Mouse (Mus musculus) colon, adult 2 months (tissue): Measurements from ENCODE around the gene Gm13103. TPM values are rescaled to one million over a fixed set of nuclear protein-coding genes. Genes with fewer than 3 reads are reported as not detected.

Experiments
- polyA plus RNA-seq: library from polyadenylated mRNA; depleted of rRNA; stranded (reverse); fragments of >200 nt; gene quantifications from 2 replicates; pipeline ENCODE4 v1.2.3, GENCODE M21; 2012; rRNA removed

Gene Gm13103
- polyA plus RNA-seq = not detected in 2 replicates

DNA sequence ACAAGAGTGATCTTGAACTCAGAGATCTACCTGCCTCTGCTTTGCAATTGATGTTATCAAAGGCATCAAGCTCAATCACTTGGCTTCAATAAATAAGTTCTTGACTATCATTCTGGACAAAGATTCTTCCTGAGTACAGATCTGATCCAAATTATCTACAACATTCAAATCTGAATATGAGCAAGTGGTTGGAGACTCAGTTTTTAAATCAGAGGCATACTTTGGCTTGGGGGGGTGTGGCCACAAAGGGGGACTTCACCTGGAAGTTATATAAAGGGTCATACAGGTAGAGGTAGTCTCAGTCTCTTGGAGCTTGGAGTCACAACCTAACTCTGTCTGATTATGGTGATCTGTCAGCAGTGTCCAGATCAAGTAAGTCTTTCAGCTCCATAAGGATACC lies at the start of gene Gm13103:
TSS of gene Gm13103 (plus strand) at position 301 of the 400 bp plus-strand sequence.

DNA sequence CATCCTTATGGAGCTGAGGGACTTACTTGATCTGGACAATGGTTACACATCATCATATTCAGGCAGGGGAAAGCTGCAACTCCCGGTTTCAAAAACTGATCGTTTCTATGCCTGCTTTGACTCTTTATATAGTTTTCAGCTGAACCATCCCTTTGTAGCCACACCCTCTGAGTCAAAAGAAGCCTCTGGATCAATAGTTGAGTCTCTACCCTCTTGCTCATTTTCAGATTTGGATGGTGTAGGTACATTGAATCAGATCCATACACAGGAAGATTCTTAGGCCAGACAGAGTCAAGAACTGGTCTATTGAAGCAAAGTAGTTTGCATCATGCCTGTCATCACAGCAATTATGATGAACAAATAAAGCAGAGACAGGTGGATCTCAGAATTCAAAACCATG lies 30.3 kb upstream of the Gm13103 start, which contains the start of gene Gm13084:
TSS of gene Gm13084 (minus strand) at position 101 of the 400 bp plus-strand sequence.

DNA sequence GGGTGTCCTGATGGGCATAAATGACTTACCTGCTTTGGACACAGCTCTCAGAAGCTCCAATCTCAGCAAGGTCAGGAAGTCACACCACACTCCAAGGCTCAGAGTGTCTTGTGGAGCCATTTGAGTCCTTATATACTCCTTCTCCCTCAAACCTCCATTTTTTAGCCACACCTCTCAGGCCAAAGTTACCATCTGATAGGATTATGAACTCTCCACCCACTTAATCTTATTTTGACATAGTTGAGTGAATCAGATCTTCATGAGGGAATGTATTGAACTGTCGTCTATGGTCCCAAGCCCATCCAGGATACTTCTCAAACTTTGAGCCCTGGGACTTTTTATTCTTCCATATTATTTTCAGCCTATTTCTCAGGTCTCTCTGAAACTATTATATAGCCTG lies 54.0 kb downstream of the Gm13103 start, which contains the start of gene Pramef6:
TSS of gene Pramef6 (minus strand) at position 101 of the 400 bp plus-strand sequence.

Other genes starting within 250 kb of the Gm13103 start
- gene Gm13083, start 231.5 kb upstream of the Gm13103 start, polyA plus RNA-seq = not detected in 2 replicates
- gene Gm13088, start 189.3 kb upstream of the Gm13103 start, polyA plus RNA-seq = not detected in 2 replicates
- not detected in 2 replicates for gene Gm13089, start 143.8 kb upstream of the Gm13103 start, polyA plus RNA-seq
- not detected in 2 replicates for gene Gm13078, start 127.0 kb upstream of the Gm13103 start, polyA plus RNA-seq
- gene Gm13023, start 57.1 kb upstream of the Gm13103 start, polyA plus RNA-seq = not detected in 2 replicates
- gene Gm13084, start 30.4 kb upstream of the Gm13103 start, polyA plus RNA-seq = not detected in 2 replicates
- not detected in 2 replicates for gene Pramef6, start 53.9 kb downstream of the Gm13103 start, polyA plus RNA-seq
- gene Pramef25, start 104.5 kb downstream of the Gm13103 start, polyA plus RNA-seq = not detected in 2 replicates
- gene Gm13101, start 120.5 kb downstream of the Gm13103 start, polyA plus RNA-seq = not detected in 2 replicates
- gene Pramef17, start 147.9 kb downstream of the Gm13103 start, polyA plus RNA-seq = not detected in 2 replicates
- gene Pramel4, start 212.6 kb downstream of the Gm13103 start, polyA plus RNA-seq = not detected in 2 replicates